Mouse (Mus musculus) splenic B cell, adult 2 months (primary cell): Measurements from ENCODE around the gene Gm9833.

ENCODE experiments used
- DNase-seq: peaks from one replicate; pipeline ENCODE4 v3.0.0-alpha.2; 2011; ENCODE audit warnings: low read depth, low spot score
- H3K27me3 ChIP-seq: 2 replicates; pipeline ENCODE4 v1.6.1; 2012; ENCODE audit warnings: mild to moderate bottlenecking, low read length, moderate library complexity, mixed read lengths; ENCODE audit not compliant: control insufficient read depth, poor library complexity, insufficient read depth, severe bottlenecking
- H3K36me3 ChIP-seq: 2 replicates; pipeline ENCODE4 v1.6.1; 2012; ENCODE audit warnings: mild to moderate bottlenecking, low read length, moderate library complexity, mixed read lengths; ENCODE audit not compliant: control insufficient read depth, poor library complexity, insufficient read depth, severe bottlenecking

Gm9833 gene

DNA sequence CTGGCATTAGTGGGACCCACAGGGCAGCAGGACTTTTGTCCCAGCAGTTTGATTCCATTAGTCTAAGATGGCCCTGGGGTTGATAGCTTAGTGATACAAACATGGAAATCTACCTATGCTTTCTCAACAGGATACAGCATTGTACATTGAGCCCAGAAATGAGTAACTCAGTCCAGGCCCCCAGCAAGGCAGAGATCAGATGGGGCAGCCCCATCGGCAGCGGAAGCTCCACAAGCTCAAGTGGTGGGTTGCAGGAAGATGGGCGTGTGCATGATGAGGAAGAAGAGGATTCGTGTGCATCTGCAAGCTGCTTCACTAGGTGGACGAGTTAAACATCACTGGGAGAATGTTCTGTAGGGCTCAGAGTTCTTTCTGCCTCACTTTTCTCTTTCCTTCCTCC lies 11.8 kb downstream of the Gm9833 start:
- no peak for DNase-seq
- no peaks in the 10 kb centered on the region for H3K27me3 ChIP-seq
- no peaks in the 10 kb centered on the region for H3K36me3 ChIP-seq

DNA sequence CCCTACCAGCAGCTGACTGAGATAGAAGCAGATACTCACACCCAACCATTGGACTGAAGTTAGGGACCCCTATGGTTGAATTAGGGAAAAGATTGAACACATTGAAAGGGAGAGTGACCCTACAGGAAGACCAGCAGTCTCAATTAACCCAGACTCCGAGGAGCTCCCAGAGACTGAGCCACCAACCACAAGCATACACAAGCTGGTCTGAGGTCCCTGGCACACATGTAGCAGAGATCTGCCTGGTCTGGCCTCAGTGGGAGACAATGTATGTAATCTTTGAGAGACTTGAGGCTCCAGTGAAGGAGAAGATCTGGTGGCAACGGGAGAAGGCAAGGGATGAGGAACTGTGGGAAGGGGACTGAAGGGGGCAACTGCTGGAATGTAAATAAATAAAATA lies 23.7 kb downstream of the Gm9833 start:
- H3K27me3 ChIP-seq: no peaks in the 10 kb centered on the region
- DNase-seq: no peak
- no peaks in the 10 kb centered on the region for H3K36me3 ChIP-seq

GRCm38 (mm10) chr3:10112196-10112595 lies 24.3 kb downstream of the Gm9833 start:
- no peaks in the 10 kb centered on the region for H3K36me3 ChIP-seq

DNA sequence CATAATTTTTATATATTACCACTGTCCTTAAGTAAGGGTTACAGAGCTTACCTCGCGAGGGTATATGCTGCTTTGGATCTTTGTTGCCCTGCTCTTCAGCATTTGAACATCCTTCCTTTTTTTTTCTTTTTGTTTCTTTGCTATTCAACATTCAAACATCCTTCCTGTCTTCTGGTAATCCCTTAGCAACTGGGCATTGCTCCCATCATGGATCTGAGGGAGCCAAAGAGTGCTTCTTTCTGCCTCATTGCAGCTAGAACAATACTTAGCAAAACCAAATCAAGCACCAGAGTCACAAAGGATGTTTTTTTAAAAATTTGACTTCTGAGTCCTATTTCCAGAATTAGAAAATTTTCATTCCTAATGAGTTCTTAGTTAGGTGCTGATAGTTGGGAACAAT lies 24.8 kb downstream of the Gm9833 start:
- Histone ChIP-seq H3K27me3 (no peaks in the 10 kb centered on the region), H3K36me3 (no peaks in the 10 kb centered on the region)
- no peak for DNase-seq

More at GRCm38 (mm10) chr3:10112196-10112595, 24.3 kb downstream of the Gm9833 start:
- no peaks in the 10 kb centered on the region for H3K27me3 ChIP-seq
- DNase-seq: no peak

GRCm38 (mm10) chr3:10116531-10116930 lies 28.6 kb downstream of the Gm9833 start:
- Histone ChIP-seq H3K27me3 (no peaks in the 10 kb centered on the region), H3K36me3 (no peaks in the 10 kb centered on the region)
- no peak for DNase-seq

- no peak for DNase-seq
- no peaks in the 10 kb centered on the region for H3K36me3 ChIP-seq
- no peaks in the 10 kb centered on the region for H3K27me3 ChIP-seq
Observed at GRCm38 (mm10) chr3:10121232-10121631, 33.3 kb downstream of the Gm9833 start.

DNA sequence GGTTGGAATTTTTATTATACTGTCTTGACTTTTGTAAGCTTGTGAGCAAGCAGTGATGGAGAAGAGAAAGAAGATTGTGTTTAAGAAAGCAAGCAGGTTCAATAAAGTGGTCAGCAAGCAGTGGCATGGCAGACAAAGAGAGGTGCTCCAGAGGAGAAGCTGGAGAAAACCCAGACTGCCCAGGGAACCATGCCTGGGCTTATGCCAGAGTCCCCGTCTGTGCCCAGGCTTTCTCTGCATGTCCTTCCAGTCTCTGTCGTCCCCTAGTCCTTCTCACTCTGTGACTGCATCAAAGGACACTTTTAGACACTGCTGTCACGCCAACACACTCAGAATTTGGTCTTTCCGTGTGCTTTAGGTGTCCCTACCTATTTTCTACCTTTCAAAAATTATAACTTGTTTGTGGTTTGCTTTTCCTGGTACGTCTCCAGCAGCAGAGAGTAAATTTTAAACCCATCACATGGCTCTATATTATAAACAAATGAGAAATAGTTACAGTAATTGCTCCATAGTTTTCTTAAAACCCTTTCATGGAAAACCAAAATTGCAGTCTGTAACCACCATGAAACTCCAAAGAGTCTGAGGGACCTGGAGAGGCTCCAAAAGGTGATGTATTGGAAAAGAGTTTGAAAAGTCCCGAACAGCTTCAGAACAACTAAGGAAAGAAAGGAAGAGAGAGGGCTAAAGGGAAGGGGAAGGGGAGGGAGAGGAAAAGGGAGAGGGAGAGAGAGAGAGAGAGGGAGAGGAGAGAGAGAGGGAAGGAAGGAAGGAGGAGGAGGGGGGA lies 34.2 kb downstream of the Gm9833 start:
- no peak for DNase-seq
- H3K27me3 ChIP-seq: no peaks in the 10 kb centered on the region
- no peaks in the 10 kb centered on the region for H3K36me3 ChIP-seq

DNA sequence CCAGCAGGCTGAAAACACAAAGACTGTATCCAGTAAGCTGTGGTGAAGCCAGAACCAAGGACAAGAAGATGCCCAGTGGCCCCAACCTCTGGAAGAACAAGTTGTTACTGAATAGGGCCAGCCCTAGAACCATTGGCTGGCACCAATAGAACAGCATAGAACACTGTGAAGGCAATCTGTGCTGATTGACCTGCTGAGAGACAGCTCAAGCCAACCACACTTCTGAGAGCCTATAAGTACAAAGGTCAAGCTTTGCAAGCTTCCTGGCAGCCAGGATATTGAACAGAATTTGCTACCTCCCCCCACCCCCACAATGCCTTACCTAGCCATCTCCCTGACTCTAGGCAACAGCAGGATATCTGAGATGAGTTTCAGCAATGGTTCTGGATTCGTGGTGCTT lies 35.7 kb downstream of the Gm9833 start:
- H3K36me3 ChIP-seq: no peaks in the 10 kb centered on the region
- H3K27me3 ChIP-seq: no peaks in the 10 kb centered on the region
- no peak for DNase-seq

- H3K36me3 ChIP-seq: no peaks in the 10 kb centered on the region
Observed at GRCm38 (mm10) chr3:10124071-10124470, 36.2 kb downstream of the Gm9833 start.

DNA sequence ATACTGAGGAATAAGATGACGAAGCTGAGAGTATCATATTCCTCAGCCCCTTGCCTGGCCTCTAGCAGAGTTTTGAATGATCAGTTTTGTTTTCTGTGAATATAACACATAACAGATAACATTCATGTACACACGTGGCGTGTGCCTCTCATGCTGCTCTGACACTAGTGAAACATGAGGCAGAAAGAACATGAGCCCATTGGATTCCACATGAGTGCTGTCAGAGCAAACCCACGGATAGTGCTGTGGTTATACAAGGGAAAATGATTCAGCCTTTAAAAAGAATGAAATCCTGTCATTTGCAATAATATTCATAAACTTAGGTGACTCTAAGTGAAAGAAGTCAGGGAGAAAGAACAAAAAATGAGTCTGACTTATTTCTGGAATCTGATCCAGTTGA lies 37.4 kb downstream of the Gm9833 start:
- Histone ChIP-seq H3K27me3 (no peaks in the 10 kb centered on the region), H3K36me3 (no peaks in the 10 kb centered on the region)
- no peak for DNase-seq

More at GRCm38 (mm10) chr3:10124071-10124470, 36.2 kb downstream of the Gm9833 start:
- DNase-seq: no peak
- H3K27me3 ChIP-seq: no peaks in the 10 kb centered on the region

DNA sequence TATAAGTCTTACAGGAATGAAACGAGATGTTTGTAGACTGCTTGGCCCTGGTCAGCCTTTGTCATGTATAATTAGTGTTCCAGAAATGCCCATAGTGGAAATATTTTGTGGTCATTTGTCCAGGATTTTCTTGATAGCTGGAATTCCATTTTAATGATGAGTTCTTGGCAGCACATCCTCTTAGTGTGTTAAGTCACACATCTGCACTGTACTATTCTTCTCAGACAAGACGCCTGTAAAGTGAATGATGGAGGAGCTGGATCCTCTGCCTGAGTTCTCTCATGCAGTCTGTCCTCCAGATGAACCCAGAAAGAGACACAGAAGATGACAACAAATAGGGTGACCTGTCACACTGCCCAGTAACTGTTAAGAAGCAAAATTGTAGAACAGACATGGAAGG lies 38.1 kb downstream of the Gm9833 start:
- no peak for DNase-seq

GRCm38 (mm10) chr3:10126502-10126901 lies 38.6 kb downstream of the Gm9833 start:
- H3K27me3 ChIP-seq: no peaks in the 10 kb centered on the region
- no peak for DNase-seq
- no peaks in the 10 kb centered on the region for H3K36me3 ChIP-seq

More for the DNA sequence above, 38.1 kb downstream of the Gm9833 start:
- Histone ChIP-seq H3K36me3 (no peaks in the 10 kb centered on the region), H3K27me3 (no peaks in the 10 kb centered on the region)

DNA sequence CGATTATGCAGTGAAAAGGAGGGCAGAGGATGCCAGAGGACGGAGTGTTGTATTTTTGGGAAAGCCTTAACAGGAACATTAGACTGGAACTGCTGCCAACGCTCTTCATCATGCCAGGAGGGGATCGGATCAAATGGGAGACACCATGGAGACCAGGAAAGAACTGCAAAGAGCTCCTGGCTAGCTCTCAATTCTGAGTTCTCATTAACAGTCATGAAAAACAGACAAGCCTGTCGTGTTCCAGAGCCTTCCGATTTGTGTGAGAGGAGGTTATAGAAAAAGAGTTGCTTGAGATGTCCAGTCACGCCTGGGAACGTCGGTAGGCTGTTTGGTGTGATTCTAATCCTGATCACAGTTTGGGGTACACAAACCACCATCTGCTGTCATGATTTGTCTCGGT lies 39.0 kb downstream of the Gm9833 start:
- Histone ChIP-seq H3K36me3 (no peaks in the 10 kb centered on the region), H3K27me3 (no peaks in the 10 kb centered on the region)
- DNase-seq: no peak

DNA sequence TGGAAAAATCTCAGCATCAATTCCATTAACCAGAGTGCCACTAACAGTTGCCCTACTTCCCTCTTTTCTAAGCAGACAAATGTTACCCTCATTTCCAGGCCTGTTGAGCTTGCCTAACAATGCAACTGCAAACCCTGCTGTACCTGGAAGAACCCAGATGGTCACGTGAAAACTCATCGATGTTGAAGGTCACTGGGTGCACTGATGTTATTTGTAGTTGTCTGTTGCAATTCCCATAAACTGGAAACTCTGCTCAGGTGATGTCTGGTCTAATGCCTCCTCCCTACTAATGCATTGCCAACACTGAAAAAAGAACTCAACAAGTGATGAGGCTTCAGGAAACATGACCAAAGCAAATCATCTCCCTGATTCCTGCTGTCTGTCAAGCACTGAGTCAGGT lies 39.6 kb downstream of the Gm9833 start:
- Histone ChIP-seq H3K36me3 (no peaks in the 10 kb centered on the region), H3K27me3 (no peaks in the 10 kb centered on the region)
- no peak for DNase-seq
